Mouse (Mus musculus): Measurements from ENCODE around the gene Zfp839.

GRCm38 (mm10) chr12:110915761-110916160 is 65.7 kb downstream of the Zfp839 start:
- TF ChIP-seq EP300 (optimal IDR thresholded peaks at IDR 0.05) (no peak), CTCF (IDR thresholded peaks at IDR 0.05; ENCODE audit: low read depth) (no peak)
